Mouse (Mus musculus) C2C12 (cell line): ENCODE data around the gene Hsd17b6.
A peak's percentile ranks its signal among the peaks of the same experiment; 100 is the strongest.

Experiments
- CEBPB ChIP-seq: IDR thresholded peaks from one replicate; pipeline ENCODE4 v1.6.1; 2011; ENCODE audit warnings: low read depth, mild to moderate bottlenecking, control low read depth, moderate library complexity
- CTCF ChIP-seq: IDR thresholded peaks from one replicate; pipeline ENCODE4 v1.5.1; 2011; ENCODE audit not compliant: control insufficient read depth, insufficient read depth, insufficient read length
- MAX ChIP-seq: IDR thresholded peaks from one replicate; pipeline ENCODE4 v1.6.1; 2011; ENCODE audit warnings: mild to moderate bottlenecking, control low read depth
- USF1 ChIP-seq: IDR thresholded peaks from one replicate; pipeline ENCODE4 v1.6.1; 2011; ENCODE audit warnings: low read depth, mild to moderate bottlenecking, control low read depth, moderate library complexity

GRCm38 (mm10) chr10:128036746-128037425 is 29.5 kb upstream of the Hsd17b6 start:
- no peak for TF ChIP-seq CTCF
- peak; percentile 53 for TF ChIP-seq USF1
- TF ChIP-seq MAX, result peak; percentile 38
- TF ChIP-seq CEBPB, result no peak
